Mouse (Mus musculus): ENCODE results near the gene Arhgef17.

- no peak for TF ChIP-seq POLR2A (IDR thresholded peaks at IDR 0.05; ENCODE audit: borderline replicate concordance, insufficient read depth, low read length)
- no peak for TF ChIP-seq CTCF (IDR thresholded peaks at IDR 0.05; ENCODE audit: borderline replicate concordance, insufficient read depth, low read depth, low read length)
Observed at GRCm38 (mm10) chr7:100960462-100960861, 28.6 kb upstream of the Arhgef17 start.

Data from cerebellum, adult 2 months (tissue).